Mouse (Mus musculus) olfactory bulb, adult 2 months (tissue): ENCODE measurements around the gene Pus1.

ENCODE experiments used
- CTCF ChIP-seq: fragments of 200-500 bp; IDR thresholded peaks from 2 replicates; pipeline ENCODE4 v1.5.1; 2012; ENCODE audit warnings: low read depth, mild to moderate bottlenecking, low read length, moderate library complexity; ENCODE audit not compliant: insufficient read depth
- POLR2A ChIP-seq: fragments of 200-500 bp; IDR thresholded peaks from 2 replicates; pipeline ENCODE4 v1.6.1; 2012; ENCODE audit warnings: mild to moderate bottlenecking, low read depth, low read length, moderate library complexity; ENCODE audit not compliant: insufficient read depth

- TF ChIP-seq CTCF = no peak
- TF ChIP-seq POLR2A = no peak
These were observed 23.7 kb upstream of the Pus1 start for GRCm38 (mm10) chr5:110804012-110804743.
